Mouse (Mus musculus): ENCODE results near the gene Ttc3. TPM values are rescaled to one million over a fixed set of nuclear protein-coding genes. Genes with fewer than 3 reads are reported as not detected.

Ttc3 gene
- total and polyA plus RNA-seq, 2 experiments from 2014 or later, result 1,014 to 1,263 TPM

- Histone ChIP-seq H3K27me3 (ENCODE audit: insufficient read depth, low read length) (no peaks in the 10 kb centered on the region), H3K4me2 (ENCODE audit: low read depth) (no peak overlapping the region), H3K36me3 (ENCODE audit: insufficient read depth) (peaks cover 8% of the 10 kb centered on the region; the same call in 1 of the 2 replicates), H3K4me3 (ENCODE audit: low read depth, low read length) (no peak overlapping the region), H3K4me1 (ENCODE audit: insufficient read depth) (peaks cover 2% of the 10 kb centered on the region; the same call in 1 of the 2 replicates), H3K9ac (no peak overlapping the region), H3K9me3 (ENCODE audit: low read length) (no peaks in the 10 kb centered on the region), H3K27ac (ENCODE audit: low read depth, low read length) (no peak overlapping the region)
- ATAC-seq (no peak), DNase-seq (no peak)
- 87% methylated on average over 13 of the region's 13 CpGs for WGBS
- no peak for TF ChIP-seq CTCF (IDR thresholded peaks at IDR 0.05; ENCODE audit: low read depth)
These were observed 9.7 kb upstream of the Ttc3 start for GRCm38 (mm10) chr16:94360578-94361350.

GRCm38 (mm10) chr16:94362174-94362873 lies 8.1 kb upstream of the Ttc3 start:
- H3K4me1 ChIP-seq (ENCODE audit: insufficient read depth), result peaks cover 2% of the 10 kb centered on the region; the same call in 1 of the 2 replicates
- peak; percentile 73 for ATAC-seq
- H3K4me2 ChIP-seq (ENCODE audit: low read depth), result no peak overlapping the region
- TF ChIP-seq CTCF (IDR thresholded peaks at IDR 0.05; ENCODE audit: low read depth), result no peak
- no peak overlapping the region for H3K9ac ChIP-seq
- peaks cover 8% of the 10 kb centered on the region; the same call in 1 of the 2 replicates for H3K36me3 ChIP-seq (ENCODE audit: insufficient read depth)
- no peaks in the 10 kb centered on the region for H3K9me3 ChIP-seq (ENCODE audit: low read length)
- H3K4me3 ChIP-seq (ENCODE audit: low read depth, low read length), result no peak overlapping the region
- no peaks in the 10 kb centered on the region for H3K27me3 ChIP-seq (ENCODE audit: insufficient read depth, low read length)
- peak; percentile 60 for DNase-seq
- WGBS, result 48% methylated on average over 10 of the region's 10 CpGs
- H3K27ac ChIP-seq (ENCODE audit: low read depth, low read length), result no peak overlapping the region

DNA sequence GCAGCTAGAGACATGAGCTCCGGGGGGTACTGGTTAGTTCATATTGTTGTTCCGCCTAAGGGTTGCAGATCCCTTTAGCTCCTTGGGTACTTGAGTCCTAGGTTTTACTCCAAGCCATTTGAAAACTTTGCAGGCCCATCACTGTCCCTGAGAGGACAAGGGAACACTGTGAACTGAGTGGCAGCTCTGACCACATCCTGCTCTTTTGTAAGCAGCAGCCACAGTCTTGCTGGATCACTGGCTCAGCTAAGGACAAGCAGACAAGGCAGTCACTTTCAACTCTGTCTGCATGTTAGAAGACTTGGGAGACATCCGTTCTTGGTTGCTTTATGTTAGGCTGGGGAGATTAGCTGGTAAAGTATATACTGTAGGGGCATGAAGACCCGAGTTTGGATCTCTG lies 6.6 kb upstream of the Ttc3 start:
- H3K4me1 ChIP-seq (ENCODE audit: insufficient read depth), result peaks cover 4% of the 10 kb centered on the region
- no peak overlapping the region for H3K9ac ChIP-seq
- no peaks in the 10 kb centered on the region for H3K27me3 ChIP-seq (ENCODE audit: insufficient read depth, low read length)
- no peaks in the 10 kb centered on the region for H3K9me3 ChIP-seq (ENCODE audit: low read length)
- ATAC-seq (no peak), DNase-seq (no peak)
- WGBS, result 94% methylated on average over 4 of the region's 4 CpGs
- no peak for TF ChIP-seq CTCF (IDR thresholded peaks at IDR 0.05; ENCODE audit: low read depth)
- peaks cover 8% of the 10 kb centered on the region; the same call in 1 of the 2 replicates for H3K36me3 ChIP-seq (ENCODE audit: insufficient read depth)
- no peak overlapping the region for H3K27ac ChIP-seq (ENCODE audit: low read depth, low read length)
- no peak overlapping the region for H3K4me2 ChIP-seq (ENCODE audit: low read depth)
- no peak overlapping the region for H3K4me3 ChIP-seq (ENCODE audit: low read depth, low read length)

GRCm38 (mm10) chr16:94365435-94365834 lies 5.0 kb upstream of the Ttc3 start:
- Histone ChIP-seq H3K36me3 (ENCODE audit: insufficient read depth) (peaks cover 8% of the 10 kb centered on the region; the same call in 1 of the 2 replicates), H3K27me3 (ENCODE audit: insufficient read depth, low read length) (no peaks in the 10 kb centered on the region), H3K4me3 (ENCODE audit: low read depth, low read length) (no peak overlapping the region), H3K4me2 (ENCODE audit: low read depth) (no peak overlapping the region), H3K9ac (no peak overlapping the region), H3K4me1 (ENCODE audit: insufficient read depth) (peaks cover 13% of the 10 kb centered on the region), H3K9me3 (ENCODE audit: low read length) (no peaks in the 10 kb centered on the region), H3K27ac (ENCODE audit: low read depth, low read length) (no peak overlapping the region)
- TF ChIP-seq CTCF (IDR thresholded peaks at IDR 0.05; ENCODE audit: low read depth), result no peak
- ATAC-seq (no peak), DNase-seq (no peak)
- WGBS, result 92% methylated on average over 3 of the region's 3 CpGs

- peaks cover 2% of the 10 kb centered on the region; the same call in 1 of the 2 replicates for H3K36me3 ChIP-seq (ENCODE audit: insufficient read depth)
- H3K4me2 ChIP-seq (ENCODE audit: low read depth), result peak overlapping the region; percentile 72
- no peak for ATAC-seq
- no peaks in the 10 kb centered on the region for H3K27me3 ChIP-seq (ENCODE audit: insufficient read depth, low read length)
- no peaks in the 10 kb centered on the region for H3K9me3 ChIP-seq (ENCODE audit: low read length)
- peaks cover 17% of the 10 kb centered on the region; the same call in 1 of the 2 replicates for H3K4me1 ChIP-seq (ENCODE audit: insufficient read depth)
- peak overlapping the region; percentile 99 for H3K4me3 ChIP-seq (ENCODE audit: low read depth, low read length)
- DNase-seq, result no peak
- peak overlapping the region; percentile 100 for H3K27ac ChIP-seq (ENCODE audit: low read depth, low read length)
- TF ChIP-seq CTCF (IDR thresholded peaks at IDR 0.05; ENCODE audit: low read depth), result no peak
- WGBS, result 4% methylated on average over 6 of the region's 6 CpGs
- H3K9ac ChIP-seq, result peak overlapping the region; percentile 100
These were observed 734 bp upstream of the Ttc3 start for GRCm38 (mm10) chr16:94369596-94370172.

GRCm38 (mm10) chr16:94370915-94371300 lies 490 bp downstream of the Ttc3 start:
- no peaks in the 10 kb centered on the region for H3K27me3 ChIP-seq (ENCODE audit: insufficient read depth, low read length)

More at GRCm38 (mm10) chr16:94370915-94371300, 490 bp downstream of the Ttc3 start:
- Histone ChIP-seq H3K4me1 (ENCODE audit: insufficient read depth) (peaks cover 20% of the 10 kb centered on the region; the same call in 1 of the 2 replicates), H3K4me2 (ENCODE audit: low read depth) (peak overlapping the region; percentile 72), H3K36me3 (ENCODE audit: insufficient read depth) (no peaks in the 10 kb centered on the region), H3K4me3 (ENCODE audit: low read depth, low read length) (peak overlapping the region; percentile 99), H3K27ac (ENCODE audit: low read depth, low read length) (peak overlapping the region; percentile 100), H3K9me3 (ENCODE audit: low read length) (no peaks in the 10 kb centered on the region), H3K9ac (peak overlapping the region; percentile 100)
- no peak for TF ChIP-seq CTCF (IDR thresholded peaks at IDR 0.05; ENCODE audit: low read depth)
- ATAC-seq (peak; percentile 62), DNase-seq (no peak)
- 0% methylated on average over 38 of the region's 43 CpGs for WGBS
